Mouse (Mus musculus): ENCODE measurements around the gene Tmem179.

Gene Tmem179

GRCm38 (mm10) chr12:112537233-112537632 is 20.7 kb upstream of the Tmem179 start:
- DNase-seq (ENCODE audit: low read depth) = no peak

DNA sequence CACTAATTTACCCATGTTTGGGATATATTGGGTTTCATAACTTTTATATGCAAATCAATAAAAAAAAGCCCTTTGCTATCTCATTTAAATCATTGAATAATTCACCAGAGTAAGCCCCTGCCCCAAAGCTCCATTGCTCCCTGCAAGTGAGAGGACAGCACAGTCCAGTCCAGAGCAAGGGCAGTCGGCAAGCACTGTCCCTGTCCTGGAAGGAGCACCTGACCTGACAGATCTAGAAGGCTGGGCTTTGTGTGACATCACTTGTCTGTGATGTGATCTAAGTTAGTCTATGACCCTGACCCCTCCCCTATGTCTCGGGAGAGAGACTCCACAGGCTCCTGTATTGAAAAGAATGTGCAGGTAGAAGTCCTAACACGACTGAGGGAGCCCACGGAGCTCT is 17.2 kb upstream of the Tmem179 start:
- DNase-seq (ENCODE audit: low read depth) = no peak

DNA sequence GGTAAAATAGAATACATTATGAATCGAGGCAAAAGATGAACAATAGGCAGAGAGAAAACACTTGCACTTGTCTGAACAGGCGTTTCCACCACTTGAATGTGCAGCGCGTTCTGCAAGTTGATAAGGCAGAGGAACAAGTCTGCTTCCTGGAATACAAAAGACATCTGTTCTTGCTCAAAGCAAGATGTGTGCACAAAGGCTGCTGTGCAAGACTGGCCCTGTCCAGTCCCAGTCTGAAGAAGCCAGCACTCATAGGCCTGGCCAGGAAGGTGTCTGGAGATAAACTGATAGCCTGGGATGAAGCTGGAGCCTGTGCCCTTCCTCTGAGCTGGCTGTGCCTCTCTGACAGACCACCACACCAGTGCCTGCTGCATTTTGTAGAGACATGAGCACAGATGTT is 1.6 kb upstream of the Tmem179 start:
- no peak for DNase-seq (ENCODE audit: low read depth)

DNA sequence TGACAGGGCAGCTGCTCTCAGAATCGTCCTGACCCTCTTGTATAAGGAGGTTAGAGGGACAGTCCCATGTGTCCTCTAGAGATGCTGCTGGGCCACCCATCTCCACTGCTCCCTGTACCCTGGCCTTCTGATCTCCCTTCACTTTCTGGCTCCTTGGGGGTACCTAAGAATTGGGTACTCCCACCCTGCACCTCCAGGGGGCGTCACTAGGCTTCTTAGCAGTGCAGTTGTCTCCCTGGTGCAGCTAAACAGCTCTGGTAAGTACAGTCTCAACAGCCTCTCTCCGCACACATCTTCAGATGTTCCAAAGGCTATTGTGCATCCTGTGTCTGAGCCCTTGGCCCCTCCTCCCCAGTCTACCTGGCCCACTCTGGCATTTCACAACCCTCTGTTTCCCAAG is 1.6 kb downstream of the Tmem179 start:
- no peak for DNase-seq (ENCODE audit: low read depth)

DNA sequence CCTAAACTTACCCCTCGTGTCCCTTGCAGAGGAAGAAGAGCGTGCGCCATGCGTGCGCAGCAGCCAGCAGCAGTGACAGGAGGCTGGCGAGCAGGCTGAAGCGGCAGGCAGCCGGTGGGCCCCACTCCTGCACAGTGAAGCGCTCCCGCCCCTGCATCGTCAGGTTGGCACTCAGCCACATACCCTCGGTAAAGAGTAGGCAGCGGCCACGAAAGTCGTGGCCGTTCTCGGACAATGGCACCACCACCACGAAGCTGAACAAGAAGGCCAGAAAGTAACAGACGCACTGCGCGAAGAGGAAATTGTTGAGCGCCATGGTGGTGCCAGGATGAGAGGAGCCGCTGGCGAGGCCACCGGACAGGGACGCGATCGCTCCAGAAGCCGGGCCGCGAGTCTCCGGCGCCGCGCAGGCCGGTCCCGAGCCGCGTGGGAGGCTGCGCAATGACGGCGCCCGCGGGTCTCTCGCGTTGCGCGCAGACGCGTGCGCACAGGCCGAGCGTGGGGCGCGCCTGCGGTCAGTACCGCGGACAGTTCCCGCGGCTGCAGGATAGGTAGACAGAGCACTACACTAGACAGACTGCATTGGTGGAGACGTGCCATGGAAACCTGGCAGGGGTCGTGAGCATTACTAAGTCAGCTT is 5.7 kb downstream of the Tmem179 start:
- no peak for DNase-seq (ENCODE audit: low read depth)

DNA sequence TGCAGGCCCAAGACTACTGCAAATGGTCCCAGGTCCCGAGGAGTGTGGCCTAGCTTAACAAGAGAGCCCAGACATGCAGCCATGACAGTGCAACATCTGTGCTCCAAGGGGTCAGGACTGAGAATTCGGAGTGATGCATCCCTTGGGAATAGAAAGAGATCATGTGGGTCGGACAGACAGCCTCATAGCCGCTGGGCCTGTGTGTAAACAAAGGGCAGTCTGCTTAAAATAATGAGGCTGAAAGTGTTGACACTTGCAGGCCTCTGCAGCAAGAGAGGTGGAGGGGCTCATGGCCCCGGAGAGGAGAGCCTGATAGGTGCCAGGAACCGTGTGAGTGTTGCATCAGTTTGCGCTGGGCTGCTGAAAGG is 6.2 kb downstream of the Tmem179 start:
- no peak for DNase-seq (ENCODE audit: low read depth)

GRCm38 (mm10) chr12:112507984-112508383 is 8.6 kb downstream of the Tmem179 start:
- no peak for DNase-seq (ENCODE audit: low read depth)

DNA sequence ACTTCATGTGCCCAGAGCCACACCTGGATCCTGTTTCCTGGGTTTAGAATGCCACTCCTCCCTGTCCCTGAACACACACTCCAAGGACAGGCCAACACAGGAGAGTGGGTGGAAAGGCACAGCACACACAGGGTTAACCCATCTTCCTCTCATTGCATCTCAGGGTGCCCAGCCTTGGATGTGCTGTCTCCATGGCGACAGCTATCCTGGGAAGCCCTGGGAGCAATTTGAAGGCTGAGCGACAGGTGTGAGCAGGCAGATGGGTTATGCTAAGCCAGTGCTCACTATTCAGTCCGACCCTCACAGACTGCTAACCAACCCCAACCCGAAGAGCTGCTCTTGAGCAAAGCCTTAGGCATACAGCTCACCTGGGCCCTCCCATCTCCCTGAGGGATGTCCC is 9.3 kb downstream of the Tmem179 start:
- DNase-seq (ENCODE audit: low read depth) = no peak

DNA sequence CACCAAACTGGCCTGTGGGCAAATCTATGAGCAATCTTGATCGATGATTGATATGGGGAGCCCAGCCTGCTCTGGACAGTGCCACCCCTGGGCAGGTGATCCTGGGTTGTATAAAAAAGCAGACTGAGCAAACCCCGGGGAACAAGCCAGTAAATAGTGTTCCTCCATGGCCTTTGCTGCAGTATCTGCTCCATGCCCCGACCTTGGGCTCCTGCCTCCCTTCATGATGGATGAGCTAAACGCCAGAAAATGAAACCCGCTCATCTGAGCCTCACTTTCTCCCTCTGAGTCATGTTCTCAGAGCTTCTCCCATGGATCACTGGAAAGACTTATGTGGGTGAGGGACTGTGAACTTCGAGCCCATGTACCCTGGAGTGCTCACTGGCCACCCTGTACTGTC is 10.3 kb downstream of the Tmem179 start:
- DNase-seq (ENCODE audit: low read depth) = no peak

GRCm38 (mm10) chr12:112503003-112503771 is 13.4 kb downstream of the Tmem179 start:
- DNase-seq (ENCODE audit: low read depth) = no peak

- no peak for DNase-seq (ENCODE audit: low read depth)
These were observed 17.9 kb downstream of the Tmem179 start for GRCm38 (mm10) chr12:112498683-112499082.

DNA sequence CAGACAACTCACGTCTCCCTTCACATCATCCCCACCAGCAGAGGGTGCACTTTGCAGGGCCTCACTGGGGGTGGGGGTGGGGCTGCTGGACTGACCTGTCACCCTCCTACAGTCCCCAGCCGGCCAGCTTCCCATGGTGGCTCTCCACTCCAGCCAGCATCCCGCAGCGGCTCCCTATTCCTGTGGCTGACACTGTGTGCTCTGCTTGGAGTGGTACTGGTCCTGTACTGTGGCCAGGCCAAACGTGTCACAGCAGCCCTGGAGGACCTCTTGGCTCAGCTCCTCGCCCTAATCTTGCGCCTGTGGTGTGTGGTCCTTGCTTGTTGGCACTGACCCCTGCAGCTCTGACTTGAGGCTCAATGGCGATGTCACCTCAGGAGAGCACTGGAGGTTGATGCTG is 18.8 kb downstream of the Tmem179 start:
- no peak for DNase-seq (ENCODE audit: low read depth)

- no peak for DNase-seq (ENCODE audit: low read depth)
These were observed 20.4 kb downstream of the Tmem179 start for GRCm38 (mm10) chr12:112496136-112496535.

GRCm38 (mm10) chr12:112490444-112490939 is 26.1 kb downstream of the Tmem179 start:
- no peak for DNase-seq (ENCODE audit: low read depth)

DNA sequence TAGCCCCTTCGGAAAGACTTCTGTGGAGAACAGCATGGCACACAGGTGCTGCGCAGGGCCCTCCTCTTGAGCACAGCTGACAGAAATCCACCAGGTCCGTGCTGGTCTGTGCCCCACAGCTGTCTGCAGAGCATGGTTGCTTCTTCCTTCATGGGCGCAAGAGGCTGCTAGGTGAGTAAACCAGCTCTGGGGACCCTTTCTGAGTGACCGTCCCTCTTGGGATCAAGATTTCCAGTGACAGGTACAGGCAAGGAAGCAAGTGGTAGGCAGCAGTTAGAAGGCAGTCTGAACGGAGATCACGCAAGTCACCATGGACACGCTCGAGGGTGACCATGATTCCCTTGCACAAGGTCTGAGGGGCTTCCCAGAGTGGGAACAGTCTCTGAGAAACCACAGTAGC is 27.0 kb downstream of the Tmem179 start:
- no peak for DNase-seq (ENCODE audit: low read depth)

- no peak for DNase-seq (ENCODE audit: low read depth)
These were observed 27.4 kb downstream of the Tmem179 start, which contains the start of gene A530016L24Rik for GRCm38 (mm10) chr12:112489134-112489533. TSS of gene A530016L24Rik (plus strand) at chr12:112489448.

DNA sequence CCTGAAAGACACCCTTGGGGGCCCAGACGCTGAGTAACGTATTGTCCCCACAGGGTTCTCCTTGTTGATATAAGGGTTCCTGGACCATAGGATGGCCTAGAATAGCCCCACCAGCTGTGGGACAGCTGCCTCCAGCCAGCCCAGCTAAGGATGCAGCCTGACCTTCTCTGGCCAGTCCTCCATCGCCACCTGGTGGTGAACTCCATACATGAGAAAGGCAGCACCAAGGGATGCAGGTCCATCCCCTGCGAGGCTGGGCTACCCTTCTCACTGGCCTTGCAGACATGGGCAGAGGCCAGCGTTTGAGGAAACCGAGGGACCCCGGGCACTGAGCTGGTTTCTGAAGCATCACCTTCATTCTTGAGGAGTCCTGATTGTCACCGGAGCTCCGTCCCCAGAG is 42.8 kb downstream of the Tmem179 start:
- peak; percentile 70 for DNase-seq (ENCODE audit: low read depth)

- DNase-seq (ENCODE audit: low read depth) = no peak
These were observed 46.3 kb downstream of the Tmem179 start for GRCm38 (mm10) chr12:112470216-112470615.

DNA sequence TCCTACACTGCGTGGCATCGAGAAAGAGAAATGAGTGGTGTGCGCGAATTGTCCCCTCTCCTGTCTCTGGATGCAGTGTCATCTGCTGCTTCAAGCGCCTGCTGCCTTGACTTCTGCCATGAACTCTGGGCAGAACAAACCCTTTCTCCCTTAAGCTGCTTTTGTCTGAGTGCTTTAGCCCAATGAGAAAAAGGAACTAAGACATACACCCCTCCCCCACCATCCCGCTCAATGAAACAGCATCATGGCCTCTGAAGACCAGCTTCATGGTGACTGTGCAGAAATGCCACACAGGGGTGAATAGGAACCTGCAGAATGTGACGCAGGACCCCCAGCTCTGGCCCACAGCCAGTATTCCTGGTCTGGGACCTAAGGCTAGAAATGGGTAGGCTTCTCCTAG is 47.2 kb downstream of the Tmem179 start:
- no peak for DNase-seq (ENCODE audit: low read depth)

DNA sequence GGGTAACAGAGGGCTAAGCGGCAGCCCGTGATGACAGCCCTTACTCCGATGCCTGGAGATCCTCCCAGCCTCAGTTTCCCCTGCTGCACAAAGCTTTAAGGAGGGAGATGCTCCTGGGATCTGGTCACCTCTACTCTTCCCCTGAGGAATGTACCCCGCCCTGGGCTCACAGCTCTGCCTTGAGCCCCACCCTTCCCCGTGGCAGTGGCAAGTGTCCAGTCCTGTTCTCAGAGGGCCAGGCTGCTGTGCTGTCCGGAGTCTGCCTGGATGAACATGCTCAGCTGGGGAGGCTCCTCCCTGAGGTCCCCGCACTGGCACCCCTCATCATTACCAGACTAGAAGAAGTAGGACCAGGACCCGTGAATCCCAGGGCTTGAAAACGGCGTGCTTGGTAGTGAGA is 49.2 kb downstream of the Tmem179 start:
- no peak for DNase-seq (ENCODE audit: low read depth)

DNA sequence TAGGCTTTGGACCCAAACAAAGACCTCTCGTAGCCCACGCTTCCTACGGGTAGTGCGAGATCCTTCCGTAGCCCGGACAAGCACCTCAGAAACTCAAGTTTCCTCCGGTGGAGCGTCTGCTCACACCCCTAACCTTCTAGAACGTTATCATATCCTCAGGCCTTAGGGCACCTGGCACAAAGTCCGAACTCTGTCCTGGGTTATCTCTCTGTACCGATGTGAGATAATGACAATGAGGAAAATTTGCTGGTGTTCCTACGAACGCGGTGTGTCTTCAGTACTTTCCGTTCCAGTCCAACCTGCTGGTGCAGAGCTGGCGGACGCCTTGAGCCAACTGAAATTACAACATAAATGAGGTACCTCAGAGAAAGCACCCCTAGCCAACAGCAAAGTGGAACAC is 50.6 kb downstream of the Tmem179 start:
- no peak for DNase-seq (ENCODE audit: low read depth)

- no peak for DNase-seq (ENCODE audit: low read depth)
These were observed 52.0 kb downstream of the Tmem179 start for GRCm38 (mm10) chr12:112464516-112464915.

- no peak for DNase-seq (ENCODE audit: low read depth)
These were observed 52.6 kb downstream of the Tmem179 start for GRCm38 (mm10) chr12:112463750-112464444.
